Mouse (Mus musculus): ENCODE measurements around the gene Hist1h2af. TPM values are rescaled to one million over a fixed set of nuclear protein-coding genes. Genes with fewer than 3 reads are reported as not detected.

Hist1h2af gene
- total RNA-seq, 1 experiment from 2014 or later = 18.4 TPM

Other genes starting within 250 kb of the Hist1h2af start
- gene Zfp322a, start 164.7 kb upstream of the Hist1h2af start, total RNA-seq (2023; ENCODE audit: inconsistent age) = 16.9 to 17.9 TPM (median 17.5 TPM) in 4 replicates
- gene Abt1, start 110.0 kb upstream of the Hist1h2af start, total RNA-seq (2023; ENCODE audit: inconsistent age) = 17.4 to 19.6 TPM (median 18.5 TPM) in 4 replicates
- not detected in 4 replicates for gene Btn1a1, start 68.0 kb upstream of the Hist1h2af start, total RNA-seq (2023; ENCODE audit: inconsistent age)
- 0.61 to 1.7 TPM (median 1.6 TPM) in 3 of 4 replicates, not detected in the other for gene Btn2a2, start 45.0 kb upstream of the Hist1h2af start, total RNA-seq (2023; ENCODE audit: inconsistent age)
- 380 to 493 TPM (median 419 TPM) in 4 replicates for gene Hist1h4h, start 2.9 kb upstream of the Hist1h2af start, total RNA-seq (2023; ENCODE audit: inconsistent age)
- 5.1 to 15.0 TPM (median 8.0 TPM) in 4 replicates for gene Hist1h3g, start 1.5 kb downstream of the Hist1h2af start, total RNA-seq (2023; ENCODE audit: inconsistent age)
- gene Hist1h2bh, start 9.5 kb downstream of the Hist1h2af start, total RNA-seq (2023; ENCODE audit: inconsistent age) = 11.3 to 16.6 TPM (median 13.7 TPM) in 4 replicates
- gene Hist1h3f, start 10.1 kb downstream of the Hist1h2af start, total RNA-seq (2023; ENCODE audit: inconsistent age) = 123 to 144 TPM (median 124 TPM) in 4 replicates
- 90.4 to 98.1 TPM (median 92.8 TPM) in 4 replicates for gene Hist1h4f, start 17.7 kb downstream of the Hist1h2af start, total RNA-seq (2023; ENCODE audit: inconsistent age)
- 25.4 to 29.9 TPM (median 27.1 TPM) in 4 replicates for gene Hist1h1d, start 19.4 kb downstream of the Hist1h2af start, total RNA-seq (2023; ENCODE audit: inconsistent age)
- gene Hist1h3e, start 28.5 kb downstream of the Hist1h2af start, total RNA-seq (2023; ENCODE audit: inconsistent age) = 304 to 393 TPM (median 327 TPM) in 4 replicates
- 14.4 to 36.0 TPM (median 25.7 TPM) in 4 replicates for gene Hist1h2ae, start 37.3 kb downstream of the Hist1h2af start, total RNA-seq (2023; ENCODE audit: inconsistent age)
- 482 to 521 TPM (median 495 TPM) in 4 replicates for gene Hist1h2bg, start 37.5 kb downstream of the Hist1h2af start, total RNA-seq (2023; ENCODE audit: inconsistent age)
- 216 to 268 TPM (median 252 TPM) in 4 replicates for gene Hist1h2bf, start 40.3 kb downstream of the Hist1h2af start, total RNA-seq (2023; ENCODE audit: inconsistent age)
- 41.9 to 71.0 TPM (median 49.4 TPM) in 4 replicates for gene Hist1h2ad, start 40.5 kb downstream of the Hist1h2af start, total RNA-seq (2023; ENCODE audit: inconsistent age)
- 32.2 to 49.8 TPM (median 35.5 TPM) in 4 replicates for gene Hist1h3d, start 41.9 kb downstream of the Hist1h2af start, total RNA-seq (2023; ENCODE audit: inconsistent age)
- gene Hist1h4d, start 47.7 kb downstream of the Hist1h2af start, total RNA-seq (2023; ENCODE audit: inconsistent age) = 154 to 204 TPM (median 177 TPM) in 4 replicates
- 30.3 to 38.2 TPM (median 33.1 TPM) in 4 replicates for gene Hist1h2be, start 87.2 kb downstream of the Hist1h2af start, total RNA-seq (2023; ENCODE audit: inconsistent age)
- 319 to 416 TPM (median 354 TPM) in 4 replicates for gene Hist1h1e, start 88.7 kb downstream of the Hist1h2af start, total RNA-seq (2023; ENCODE audit: inconsistent age)
- 10.0 to 14.4 TPM (median 11.1 TPM) in 4 replicates for gene Hist1h2ac, start 150.0 kb downstream of the Hist1h2af start, total RNA-seq (2023; ENCODE audit: inconsistent age)
- 19.7 to 31.0 TPM (median 21.7 TPM) in 4 replicates for gene Hist1h2bc, start 150.3 kb downstream of the Hist1h2af start, total RNA-seq (2023; ENCODE audit: inconsistent age)
- gene Hist1h1t, start 161.9 kb downstream of the Hist1h2af start, total RNA-seq (2023; ENCODE audit: inconsistent age) = 0.77 to 1.4 TPM (median 1.1 TPM) in 3 of 4 replicates, not detected in the other
- gene Hist1h4c, start 164.5 kb downstream of the Hist1h2af start, total RNA-seq (2023; ENCODE audit: inconsistent age) = 186 to 254 TPM (median 213 TPM) in 4 replicates
- gene Hfe, start 176.9 kb downstream of the Hist1h2af start, total RNA-seq (2023; ENCODE audit: inconsistent age) = 0.69 to 2.2 TPM (median 1.4 TPM) in 4 replicates
- 908 to 1,217 TPM (median 961 TPM) in 4 replicates for gene Hist1h1c, start 204.9 kb downstream of the Hist1h2af start, total RNA-seq (2023; ENCODE audit: inconsistent age)
- 12.3 to 17.5 TPM (median 15.7 TPM) in 4 replicates for gene Hist1h3c, start 211.7 kb downstream of the Hist1h2af start, total RNA-seq (2023; ENCODE audit: inconsistent age)
- gene Hist1h2bb, start 212.8 kb downstream of the Hist1h2af start, total RNA-seq (2023; ENCODE audit: inconsistent age) = 71.4 to 93.9 TPM (median 80.8 TPM) in 4 replicates
- gene Hist1h2ab, start 217.2 kb downstream of the Hist1h2af start, total RNA-seq (2023; ENCODE audit: inconsistent age) = 70.2 to 102 TPM (median 85.3 TPM) in 4 replicates
- gene Hist1h3b, start 218.4 kb downstream of the Hist1h2af start, total RNA-seq (2023; ENCODE audit: inconsistent age) = 58.2 to 88.1 TPM (median 67.4 TPM) in 4 replicates
- 102 to 129 TPM (median 105 TPM) in 4 replicates for gene Hist1h4b, start 223.1 kb downstream of the Hist1h2af start, total RNA-seq (2023; ENCODE audit: inconsistent age)
- gene Hist1h4a, start 227.3 kb downstream of the Hist1h2af start, total RNA-seq (2023; ENCODE audit: inconsistent age) = 166 to 182 TPM (median 176 TPM) in 4 replicates
- 384 to 431 TPM (median 397 TPM) in 4 replicates for gene Hist1h3a, start 228.5 kb downstream of the Hist1h2af start, total RNA-seq (2023; ENCODE audit: inconsistent age)
- 34.9 to 57.5 TPM (median 37.6 TPM) in 4 replicates for gene Hist1h1a, start 229.8 kb downstream of the Hist1h2af start, total RNA-seq (2023; ENCODE audit: inconsistent age)
- not detected in 4 replicates for gene Trim38, start 236.0 kb downstream of the Hist1h2af start, total RNA-seq (2023; ENCODE audit: inconsistent age)

Measured in B cell, adult (primary cell).